Mouse (Mus musculus): Measurements from ENCODE around the gene Coil. TPM values are rescaled to one million over a fixed set of nuclear protein-coding genes. Genes with fewer than 3 reads are reported as not detected.

Coil gene
- polyA plus RNA-seq, 1 experiment, result 0.24 TPM

DNA sequence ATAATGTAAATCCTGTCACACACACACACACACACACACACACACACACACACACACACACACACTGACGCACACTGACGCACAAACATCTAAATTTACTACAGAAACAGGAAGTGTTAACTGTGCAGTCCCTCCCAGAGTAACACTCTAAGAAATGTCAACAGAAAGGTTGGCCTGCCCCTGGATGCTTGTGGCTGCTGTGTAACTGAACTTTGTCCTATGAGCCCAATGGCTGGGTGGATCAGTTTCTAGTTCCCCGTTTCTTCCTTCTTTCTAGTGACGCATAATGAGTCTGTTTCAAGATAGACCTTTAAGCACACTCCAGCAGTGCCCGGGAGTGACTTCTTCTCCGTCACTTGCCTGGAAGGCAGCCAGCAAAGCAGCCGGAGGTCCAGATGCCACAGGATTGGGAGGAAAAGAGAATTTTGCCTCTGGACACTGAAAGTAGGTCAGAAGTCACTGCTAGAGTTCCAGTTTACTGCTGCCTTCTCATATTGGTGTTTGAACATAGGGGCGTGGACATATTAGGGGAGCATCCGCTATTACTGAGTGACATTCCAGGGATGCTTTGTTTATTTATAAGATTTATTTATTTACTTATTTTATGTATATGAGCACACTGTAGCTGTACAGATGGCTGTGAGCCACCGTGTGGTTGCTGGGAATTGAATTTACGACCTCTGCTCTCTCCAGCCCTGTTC lies 54.3 kb downstream of the Coil start:
- Histone ChIP-seq H3K9me3 (ENCODE audit: control insufficient read depth, low read length) (no peaks in the 10 kb centered on the region), H3K4me3 (replicated peaks) (no peak overlapping the region), H3K4me1 (ENCODE audit: control insufficient read depth) (peaks cover 45% of the 10 kb centered on the region), H3K27me3 (ENCODE audit: control insufficient read depth) (no peaks in the 10 kb centered on the region), H3K36me3 (ENCODE audit: control insufficient read depth) (peaks cover 17% of the 10 kb centered on the region)
- TF ChIP-seq GATA1 (IDR thresholded peaks at IDR 0.05; ENCODE audit: low read length) (no peak), TAL1 (IDR thresholded peaks at IDR 0.05; ENCODE audit: low read length) (no peak)

DNA sequence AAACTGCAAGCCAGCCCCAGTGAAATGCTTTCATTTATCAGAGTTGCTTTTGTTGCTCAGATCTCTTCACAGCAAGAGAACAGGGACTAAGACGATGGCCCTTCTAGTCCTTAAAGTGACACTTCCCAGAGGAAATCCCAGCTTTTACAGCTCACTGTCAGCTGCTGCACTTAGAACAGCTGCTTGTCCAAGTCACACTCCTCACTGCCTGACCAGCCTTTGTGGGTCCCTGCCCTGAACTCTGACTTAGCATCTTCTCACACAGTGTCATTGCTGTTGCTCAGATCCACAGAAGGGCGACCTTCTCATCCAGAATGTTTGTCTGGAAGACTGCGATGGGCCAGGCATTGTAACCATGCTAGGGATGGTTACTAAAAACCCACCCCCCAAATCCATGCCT lies 55.6 kb downstream of the Coil start:
- H3K9me3 ChIP-seq (ENCODE audit: control insufficient read depth, low read length), result no peaks in the 10 kb centered on the region
- H3K4me3 ChIP-seq (replicated peaks), result no peak overlapping the region
- TF ChIP-seq GATA1 (IDR thresholded peaks at IDR 0.05; ENCODE audit: low read length) (no peak), TAL1 (IDR thresholded peaks at IDR 0.05; ENCODE audit: low read length) (no peak)
- peaks cover 37% of the 10 kb centered on the region for H3K4me1 ChIP-seq (ENCODE audit: control insufficient read depth)
- no peaks in the 10 kb centered on the region for H3K27me3 ChIP-seq (ENCODE audit: control insufficient read depth)
- H3K36me3 ChIP-seq (ENCODE audit: control insufficient read depth), result peaks cover 7% of the 10 kb centered on the region

DNA sequence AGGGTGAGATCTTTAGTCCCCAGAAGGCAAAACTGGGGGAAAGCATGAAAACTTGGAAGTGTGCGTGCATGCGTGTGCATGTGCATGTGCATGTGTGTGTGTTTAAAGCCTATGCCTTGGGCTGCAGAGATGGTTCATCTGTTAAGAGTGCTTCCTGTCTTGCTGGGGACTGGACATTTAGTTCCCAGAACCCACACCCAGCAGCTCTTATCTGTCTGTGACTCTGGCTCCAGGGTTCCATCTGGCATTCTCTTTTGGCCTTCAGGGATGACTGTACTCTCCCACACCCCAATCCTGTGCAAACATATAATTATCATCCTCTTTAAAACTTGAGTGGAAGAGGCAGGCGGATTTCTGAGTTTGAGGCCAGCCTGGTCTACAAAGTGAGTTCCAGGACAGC lies 56.1 kb downstream of the Coil start:
- peaks cover 32% of the 10 kb centered on the region for H3K4me1 ChIP-seq (ENCODE audit: control insufficient read depth)

DNA sequence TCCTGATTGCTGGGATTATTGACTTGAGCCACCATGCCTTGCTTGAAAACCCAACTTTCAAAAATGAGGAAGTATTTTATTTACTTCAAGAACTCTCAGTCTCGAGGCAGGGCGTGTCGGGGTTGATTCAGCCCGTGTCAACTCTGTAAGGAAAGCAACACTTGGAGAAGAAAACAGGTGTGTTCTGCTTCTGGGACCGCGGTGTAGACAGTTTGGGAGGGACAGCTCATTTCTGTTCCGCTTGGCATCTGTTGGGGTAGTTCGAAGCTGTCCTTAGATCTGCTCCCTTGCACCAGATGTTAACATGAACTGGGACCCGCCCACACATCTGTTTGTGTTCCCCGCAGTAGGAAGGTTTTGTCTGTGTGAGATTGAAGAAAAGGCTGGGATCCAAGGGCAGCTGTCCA lies 57.9 kb downstream of the Coil start:
- H3K9me3 ChIP-seq (ENCODE audit: control insufficient read depth, low read length), result no peaks in the 10 kb centered on the region
- H3K36me3 ChIP-seq (ENCODE audit: control insufficient read depth), result no peaks in the 10 kb centered on the region
- TF ChIP-seq GATA1 (IDR thresholded peaks at IDR 0.05; ENCODE audit: low read length) (no peak), TAL1 (IDR thresholded peaks at IDR 0.05; ENCODE audit: low read length) (no peak)
- H3K4me1 ChIP-seq (ENCODE audit: control insufficient read depth), result peaks cover 18% of the 10 kb centered on the region
- no peak overlapping the region for H3K4me3 ChIP-seq (replicated peaks)
- no peaks in the 10 kb centered on the region for H3K27me3 ChIP-seq (ENCODE audit: control insufficient read depth)

More for the DNA sequence above, 56.1 kb downstream of the Coil start:
- Histone ChIP-seq H3K36me3 (ENCODE audit: control insufficient read depth) (peaks cover 1% of the 10 kb centered on the region), H3K27me3 (ENCODE audit: control insufficient read depth) (no peaks in the 10 kb centered on the region), H3K4me3 (replicated peaks) (no peak overlapping the region), H3K9me3 (ENCODE audit: control insufficient read depth, low read length) (no peaks in the 10 kb centered on the region)
- TF ChIP-seq GATA1 (IDR thresholded peaks at IDR 0.05; ENCODE audit: low read length), result no peak

DNA sequence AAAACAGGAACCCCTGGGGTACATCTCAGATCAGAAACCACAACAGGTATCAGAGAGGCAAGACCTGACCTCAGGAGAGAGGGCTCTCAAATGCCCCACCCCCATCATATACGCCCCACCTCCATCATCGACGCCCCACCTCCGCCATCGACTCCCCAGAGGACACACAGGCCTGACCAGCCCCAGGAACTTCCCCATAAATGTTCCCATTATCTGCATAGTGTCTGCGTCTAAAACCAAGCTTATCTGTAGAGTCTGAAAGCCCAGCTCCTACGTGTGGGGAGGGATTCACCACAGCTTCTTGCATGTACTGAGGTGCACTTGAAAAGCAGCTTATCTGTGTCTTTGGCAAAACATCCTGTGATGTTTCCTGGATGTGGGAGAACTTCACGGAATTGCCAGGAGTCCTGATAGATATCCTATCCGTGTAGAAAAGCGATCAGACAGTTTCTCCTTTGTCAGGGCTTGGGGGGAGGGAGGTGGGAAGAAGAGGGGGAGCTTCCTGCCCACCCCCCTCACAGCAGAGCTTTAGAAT lies 58.9 kb downstream of the Coil start:
- no peaks in the 10 kb centered on the region for H3K9me3 ChIP-seq (ENCODE audit: control insufficient read depth, low read length)
- TF ChIP-seq GATA1 (IDR thresholded peaks at IDR 0.05; ENCODE audit: low read length) (no peak), TAL1 (IDR thresholded peaks at IDR 0.05; ENCODE audit: low read length) (no peak)
- H3K4me3 ChIP-seq (replicated peaks), result no peak overlapping the region
- no peaks in the 10 kb centered on the region for H3K36me3 ChIP-seq (ENCODE audit: control insufficient read depth)
- H3K27me3 ChIP-seq (ENCODE audit: control insufficient read depth), result no peaks in the 10 kb centered on the region
- peaks cover 18% of the 10 kb centered on the region for H3K4me1 ChIP-seq (ENCODE audit: control insufficient read depth)

GRCm38 (mm10) chr11:89030552-89030951 lies 60.5 kb downstream of the Coil start:
- H3K27me3 ChIP-seq (ENCODE audit: control insufficient read depth), result no peaks in the 10 kb centered on the region
- TF ChIP-seq GATA1 (IDR thresholded peaks at IDR 0.05; ENCODE audit: low read length), result no peak
- no peak for TF ChIP-seq TAL1 (IDR thresholded peaks at IDR 0.05; ENCODE audit: low read length)
- peaks cover 18% of the 10 kb centered on the region for H3K4me1 ChIP-seq (ENCODE audit: control insufficient read depth)
- H3K36me3 ChIP-seq (ENCODE audit: control insufficient read depth), result no peaks in the 10 kb centered on the region
- no peaks in the 10 kb centered on the region for H3K9me3 ChIP-seq (ENCODE audit: control insufficient read depth, low read length)
- H3K4me3 ChIP-seq (replicated peaks), result no peak overlapping the region

DNA sequence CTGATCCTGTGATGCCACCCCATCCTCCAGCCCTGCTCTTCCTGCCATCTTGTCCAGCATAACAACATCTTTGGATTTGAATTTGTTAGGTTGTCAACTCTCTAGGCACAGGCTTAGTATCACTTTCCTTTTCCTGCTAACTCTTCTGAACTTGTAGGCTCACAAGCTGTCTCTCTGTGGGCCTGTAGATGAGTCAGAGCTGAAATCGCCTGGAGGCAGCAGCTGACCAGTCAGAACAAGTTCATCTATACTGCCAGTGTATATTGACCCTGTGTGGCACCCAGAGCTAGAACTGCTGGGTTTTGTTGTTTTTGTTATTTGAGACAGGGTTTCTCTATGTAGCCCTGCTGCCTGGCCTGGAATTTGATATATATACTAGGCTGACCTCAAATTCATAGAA lies 61.1 kb downstream of the Coil start:
- Histone ChIP-seq H3K4me3 (replicated peaks) (no peak overlapping the region), H3K36me3 (ENCODE audit: control insufficient read depth) (no peaks in the 10 kb centered on the region), H3K4me1 (ENCODE audit: control insufficient read depth) (peaks cover 15% of the 10 kb centered on the region), H3K27me3 (ENCODE audit: control insufficient read depth) (no peaks in the 10 kb centered on the region), H3K9me3 (ENCODE audit: control insufficient read depth, low read length) (no peaks in the 10 kb centered on the region)
- TF ChIP-seq GATA1 (IDR thresholded peaks at IDR 0.05; ENCODE audit: low read length) (no peak), TAL1 (IDR thresholded peaks at IDR 0.05; ENCODE audit: low read length) (no peak)

GRCm38 (mm10) chr11:89034592-89034991 lies 64.5 kb downstream of the Coil start:
- Histone ChIP-seq H3K4me3 (replicated peaks) (no peak overlapping the region), H3K27me3 (ENCODE audit: control insufficient read depth) (no peaks in the 10 kb centered on the region), H3K4me1 (ENCODE audit: control insufficient read depth) (no peaks in the 10 kb centered on the region), H3K9me3 (ENCODE audit: control insufficient read depth, low read length) (no peaks in the 10 kb centered on the region), H3K36me3 (ENCODE audit: control insufficient read depth) (no peaks in the 10 kb centered on the region)
- TF ChIP-seq GATA1 (IDR thresholded peaks at IDR 0.05; ENCODE audit: low read length) (no peak), TAL1 (IDR thresholded peaks at IDR 0.05; ENCODE audit: low read length) (no peak)

DNA sequence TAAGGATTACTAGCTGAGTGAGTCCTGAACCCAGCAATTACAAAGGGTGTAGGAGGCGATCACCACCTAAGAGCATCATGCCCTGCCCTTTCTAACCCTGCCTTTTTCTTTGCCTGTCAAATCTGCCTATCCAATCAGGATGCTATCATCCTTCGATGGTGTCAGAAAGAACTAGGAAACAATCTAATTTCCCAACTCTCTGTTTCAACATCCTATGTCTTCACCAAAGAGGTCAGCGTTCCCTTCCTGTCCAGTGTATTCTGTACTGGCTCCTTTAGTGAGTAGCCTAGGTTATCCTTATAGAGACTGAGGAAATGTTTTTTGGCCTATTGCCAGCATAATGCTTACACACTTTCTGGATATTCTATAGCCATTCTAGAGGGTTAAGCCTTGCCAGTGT lies 65.5 kb downstream of the Coil start:
- Histone ChIP-seq H3K36me3 (ENCODE audit: control insufficient read depth) (peaks cover 2% of the 10 kb centered on the region), H3K27me3 (ENCODE audit: control insufficient read depth) (no peaks in the 10 kb centered on the region), H3K4me3 (replicated peaks) (no peak overlapping the region), H3K4me1 (ENCODE audit: control insufficient read depth) (no peaks in the 10 kb centered on the region), H3K9me3 (ENCODE audit: control insufficient read depth, low read length) (no peaks in the 10 kb centered on the region)
- TF ChIP-seq GATA1 (IDR thresholded peaks at IDR 0.05; ENCODE audit: low read length) (no peak), TAL1 (IDR thresholded peaks at IDR 0.05; ENCODE audit: low read length) (no peak)

All from erythroblast, embryonic 14.5 days (primary cell).